Mouse (Mus musculus) kidney, postnatal 14 days (tissue): ENCODE measurements around the gene Nostrin.
A peak's percentile ranks its signal among the peaks of the same experiment; 100 is the strongest.

Experiments
- DNase-seq: peaks from one replicate; pipeline ENCODE4 v3.0.0; 2022; ENCODE audit warnings: mixed read lengths

Gene Nostrin

DNA sequence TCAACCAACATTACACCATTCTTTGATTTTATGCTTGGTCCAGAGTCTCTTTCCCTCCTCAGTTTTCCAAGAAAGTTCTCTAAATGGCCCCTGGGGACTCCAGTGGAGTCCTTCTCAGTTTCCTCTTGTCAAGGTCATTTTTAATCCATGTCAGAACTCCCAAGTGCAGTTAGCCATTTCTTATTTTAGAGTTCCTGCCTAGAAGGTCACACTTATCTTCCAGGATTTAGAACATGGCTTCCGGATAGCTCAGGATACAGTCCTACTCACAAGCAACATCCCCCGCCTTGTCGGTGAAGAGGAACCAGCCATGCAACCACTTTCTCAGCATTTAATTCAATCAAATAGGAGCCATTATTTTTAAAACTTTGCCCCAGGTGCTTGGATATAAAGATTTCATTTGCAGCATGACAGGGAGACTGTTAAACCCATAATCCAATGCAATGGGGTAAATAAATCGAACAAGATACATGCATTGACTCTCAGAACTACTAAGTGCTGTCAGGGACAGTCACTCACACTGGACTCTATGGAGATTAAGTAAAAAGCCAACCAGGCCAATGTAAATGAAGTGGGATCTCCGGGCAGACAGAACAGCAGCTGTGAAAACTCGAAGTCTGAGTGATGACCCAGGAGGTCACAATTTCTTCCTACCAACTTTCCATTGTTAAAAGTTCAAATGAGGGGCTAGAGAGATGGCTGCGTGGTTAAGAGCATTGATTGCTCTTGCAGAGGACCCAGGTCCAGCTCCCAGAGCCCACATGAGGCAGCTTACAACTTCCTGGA, 6.0 kb upstream of the Nostrin start:
- peak; percentile 44 for DNase-seq

DNA sequence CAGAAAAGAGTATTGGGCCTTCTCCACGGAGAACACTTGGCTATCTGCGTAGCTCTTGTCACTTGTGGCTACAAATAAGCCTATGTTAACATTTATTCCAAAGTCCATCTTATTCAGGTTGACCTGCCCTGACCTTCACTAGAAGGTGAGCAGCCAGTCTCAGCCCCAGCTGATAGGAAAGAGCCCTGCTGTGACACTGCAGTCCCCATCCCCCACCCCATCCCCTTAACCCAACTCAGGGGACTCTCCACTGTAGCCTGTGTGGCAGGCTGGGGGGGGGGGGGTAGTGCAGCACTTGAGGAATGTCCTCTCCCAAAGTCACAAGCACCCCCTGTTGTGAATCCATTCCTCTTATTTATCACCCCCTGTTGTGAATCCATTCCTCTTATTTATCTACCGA, 3.6 kb upstream of the Nostrin start:
- DNase-seq = no peak

DNA sequence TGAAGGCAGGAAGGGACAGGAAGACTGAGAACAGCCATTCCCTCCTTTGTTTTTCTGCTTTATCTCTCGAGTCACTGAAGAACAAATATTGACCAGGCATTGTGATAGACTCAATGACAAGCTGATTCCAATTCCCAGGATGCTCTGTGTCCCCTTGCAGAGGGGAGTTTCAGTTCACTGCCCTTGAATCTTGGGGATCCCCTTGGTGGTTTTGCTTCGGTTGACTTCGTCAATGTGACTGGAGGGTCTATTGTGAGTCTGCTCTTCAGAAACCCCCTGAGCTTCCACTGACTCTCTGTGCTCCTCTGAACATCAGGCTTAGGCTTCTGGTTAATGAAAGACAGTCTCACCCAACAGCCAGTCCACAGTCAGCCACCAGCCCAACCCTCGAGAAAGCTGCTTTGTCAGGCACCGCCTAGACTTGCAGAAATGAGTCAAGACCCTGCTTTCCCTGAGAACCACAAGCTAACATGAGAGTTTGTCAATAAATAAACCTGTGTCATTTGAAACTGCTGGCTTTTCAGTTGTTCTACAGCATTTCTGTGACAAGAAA, 3.0 kb upstream of the Nostrin start:
- DNase-seq = no peak

DNA sequence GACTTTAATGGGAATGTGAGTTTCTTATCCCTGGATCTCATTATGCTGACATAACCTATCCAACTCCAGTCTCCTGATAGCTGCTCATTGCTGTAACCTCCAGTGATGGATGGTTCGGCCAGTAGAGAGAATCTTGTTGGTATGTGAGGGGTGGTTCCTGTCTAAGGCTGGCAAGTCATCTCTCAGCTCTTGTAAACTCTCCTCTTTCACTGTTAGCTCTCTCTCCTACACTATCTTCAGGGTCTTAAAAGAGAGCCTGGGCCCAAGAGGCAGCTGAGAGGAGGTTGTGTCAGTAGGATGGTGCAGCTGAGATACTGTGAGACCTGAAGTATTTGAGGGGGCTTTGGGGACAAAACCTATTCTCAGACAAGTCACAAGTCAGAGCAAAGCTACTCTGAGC, 1.4 kb upstream of the Nostrin start:
- DNase-seq = no peak

DNA sequence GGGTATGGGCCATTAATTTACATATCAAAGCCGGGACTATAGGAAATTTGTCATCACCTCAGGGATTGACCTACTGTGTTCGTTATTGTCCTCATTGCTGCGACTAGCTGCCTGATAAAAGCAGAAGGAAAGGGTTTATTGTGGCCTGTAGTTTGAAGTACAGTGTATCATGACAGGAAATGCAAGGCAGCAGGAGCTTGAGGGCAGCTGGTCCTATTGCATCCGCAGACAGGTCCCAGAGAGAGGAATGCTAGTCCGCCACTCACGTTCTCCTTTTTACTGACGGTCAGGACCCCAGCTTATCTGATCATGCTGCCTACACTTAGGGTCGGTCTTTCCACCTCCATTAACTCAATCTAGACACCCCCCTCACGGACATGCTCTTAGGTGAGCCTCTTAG, 663 bp upstream of the Nostrin start:
- no peak for DNase-seq

DNA sequence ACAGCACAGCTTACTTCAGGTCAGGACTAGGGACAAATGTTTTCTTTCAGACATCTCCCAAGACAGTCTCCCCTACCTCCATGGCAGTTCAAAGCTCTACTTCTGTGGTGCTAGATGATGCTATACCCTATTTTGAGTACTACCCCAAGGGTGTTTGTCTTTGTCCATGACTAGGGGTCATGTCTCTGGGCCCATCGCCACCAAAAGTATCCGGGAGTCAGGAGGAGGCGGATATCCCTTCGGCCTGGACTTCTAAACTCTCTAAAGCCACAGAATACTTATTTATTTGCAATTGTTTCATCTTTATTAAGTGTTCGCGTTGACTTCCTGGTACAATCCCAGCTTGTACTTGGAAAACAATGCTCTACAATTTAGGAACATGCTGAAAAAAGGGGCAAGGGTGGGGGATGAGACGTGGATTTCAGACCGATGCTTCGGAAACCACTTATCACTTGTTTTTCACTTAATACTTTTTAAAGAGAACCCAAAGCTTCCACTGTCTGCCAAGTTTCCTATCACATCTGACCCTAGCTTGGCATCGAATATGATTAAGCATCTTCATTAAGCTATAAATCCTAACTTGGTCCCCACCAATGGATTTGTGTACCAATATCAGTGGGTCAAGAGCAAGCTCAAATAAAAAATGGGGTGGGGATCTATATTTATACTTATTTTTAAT, 1.9 kb downstream of the Nostrin start:
- DNase-seq = peak; percentile 54

DNA sequence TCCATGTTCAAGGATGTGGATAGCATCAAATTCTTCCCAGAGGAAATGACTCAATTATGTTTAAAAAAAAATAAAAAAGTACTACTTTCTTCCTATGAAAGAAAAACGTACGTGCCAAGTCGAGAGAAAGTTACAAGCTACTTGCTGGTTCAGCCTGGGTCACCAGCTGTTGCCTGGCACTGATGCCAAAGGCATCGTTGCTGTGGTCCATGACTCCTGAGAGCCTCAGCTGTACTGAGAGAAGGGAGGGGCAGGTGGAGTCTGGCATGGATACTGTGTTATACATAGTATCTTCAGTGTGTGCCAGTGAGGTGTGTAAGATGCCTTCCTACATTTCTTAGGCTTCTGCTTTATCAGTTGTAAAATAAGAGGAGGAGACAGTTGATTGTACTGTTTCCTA, 3.2 kb downstream of the Nostrin start:
- peak; percentile 24 for DNase-seq

DNA sequence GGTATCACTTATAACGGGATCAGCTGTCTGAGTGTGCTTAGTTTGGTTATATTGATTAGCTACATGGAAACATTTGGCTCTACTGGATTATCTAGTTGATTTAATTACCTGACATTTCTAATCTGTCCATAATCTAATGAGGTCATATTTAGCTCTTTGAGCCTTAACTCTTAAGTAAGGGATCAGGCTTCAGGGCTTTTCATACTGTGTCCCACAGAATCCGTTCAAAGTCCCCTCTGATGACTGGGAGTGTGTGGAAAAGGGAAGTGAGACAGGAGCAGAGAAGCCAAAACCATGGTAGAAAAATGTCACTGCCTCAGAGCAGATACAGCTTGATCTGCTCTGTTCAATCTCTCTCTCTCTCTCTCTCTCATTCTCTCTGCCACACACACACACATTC, 4.6 kb downstream of the Nostrin start:
- no peak for DNase-seq

DNA sequence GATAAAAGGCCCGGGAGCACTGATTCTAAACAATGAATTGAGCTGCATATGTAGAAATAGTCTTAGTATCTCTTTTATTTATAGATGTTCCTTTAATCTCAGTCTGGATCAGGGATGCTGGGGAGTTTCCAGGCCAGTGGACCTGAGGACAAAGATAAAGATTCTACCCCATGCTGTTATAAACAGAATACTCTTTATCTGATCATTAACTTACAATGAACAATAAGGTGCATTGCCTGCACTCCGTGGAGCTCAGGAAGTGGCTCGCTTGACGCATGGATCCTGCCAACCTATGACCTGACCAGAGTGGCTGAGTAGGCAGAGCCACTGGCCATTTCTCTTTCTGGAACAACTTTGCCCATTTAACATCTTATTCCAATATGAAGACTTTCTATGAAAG, 5.2 kb downstream of the Nostrin start:
- no peak for DNase-seq

DNA sequence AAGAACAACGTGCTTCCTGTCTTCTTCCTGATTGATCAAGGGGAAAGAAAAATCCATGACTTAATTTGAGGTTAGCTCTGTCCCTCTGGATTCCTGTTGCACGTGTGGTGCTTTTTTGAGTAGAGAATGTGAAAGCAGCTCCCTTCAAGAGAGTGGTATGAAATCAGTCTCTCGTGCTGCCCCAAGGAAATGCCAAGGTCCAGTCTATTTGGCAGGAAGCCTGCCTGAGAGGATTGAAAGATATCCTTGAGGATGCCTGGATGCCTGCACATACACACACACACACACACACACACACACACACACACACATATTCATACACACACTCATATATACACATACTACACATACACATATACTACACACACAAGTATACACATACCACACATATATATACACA, 13.1 kb downstream of the Nostrin start:
- peak; percentile 24 for DNase-seq

DNA sequence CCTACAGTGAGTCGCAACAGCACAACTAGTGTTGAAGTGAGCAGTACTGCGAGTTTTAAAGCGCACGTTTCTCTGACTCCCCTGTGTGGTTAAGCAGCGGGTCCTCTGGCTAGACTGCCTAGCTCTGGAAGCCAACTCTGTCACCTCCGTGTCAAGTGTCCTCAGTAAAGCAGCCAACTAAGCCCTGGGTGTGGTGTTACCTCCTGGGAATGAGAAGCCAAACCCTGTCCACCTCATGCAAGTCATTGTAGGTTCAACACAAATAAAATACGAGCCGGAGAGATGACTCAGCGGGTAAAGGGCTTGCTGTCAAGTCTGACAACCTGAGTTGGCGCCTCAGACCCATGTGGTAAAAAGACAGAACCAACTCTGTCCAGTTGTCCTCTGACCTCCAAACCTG, 13.6 kb downstream of the Nostrin start:
- no peak for DNase-seq

DNA sequence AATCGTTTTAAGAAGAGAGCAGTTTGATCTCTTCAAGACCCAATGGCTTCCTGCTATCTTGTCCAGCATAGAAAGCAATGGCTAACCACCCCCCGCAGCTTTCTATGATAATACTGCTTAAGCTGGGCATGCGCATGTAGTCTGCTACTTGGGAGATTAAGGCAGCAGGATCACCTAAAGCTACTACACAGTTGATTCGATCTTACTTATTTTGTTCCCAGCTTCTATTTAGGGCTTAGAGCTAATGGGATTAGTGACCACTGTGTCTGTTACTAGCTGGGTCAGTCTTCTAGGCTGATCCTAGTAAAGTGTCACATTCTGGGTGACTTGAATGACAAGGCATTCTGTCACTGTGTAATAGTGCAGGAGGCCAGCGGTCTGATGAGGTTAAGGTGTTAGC, 15.2 kb downstream of the Nostrin start:
- DNase-seq = no peak

DNA sequence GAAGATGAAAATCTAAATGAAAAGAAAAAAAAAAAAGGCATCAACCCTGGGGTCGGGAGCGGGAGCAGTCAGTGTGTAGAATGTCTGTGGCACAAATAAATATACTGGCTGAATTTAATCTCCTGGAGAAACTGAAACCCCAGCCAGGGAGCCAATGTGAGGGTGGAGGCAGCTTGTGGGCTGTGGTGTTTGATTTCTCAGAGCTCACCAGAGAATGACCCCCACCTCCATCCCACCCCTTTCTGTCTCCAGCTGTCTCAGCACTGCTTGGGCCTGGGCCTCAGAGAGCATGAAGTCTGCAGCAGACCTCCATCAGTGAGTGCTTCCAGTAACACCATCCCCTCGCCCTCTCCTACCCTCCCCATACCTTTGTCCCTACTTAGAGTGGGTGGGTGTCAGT, 20.3 kb downstream of the Nostrin start:
- DNase-seq = no peak

DNA sequence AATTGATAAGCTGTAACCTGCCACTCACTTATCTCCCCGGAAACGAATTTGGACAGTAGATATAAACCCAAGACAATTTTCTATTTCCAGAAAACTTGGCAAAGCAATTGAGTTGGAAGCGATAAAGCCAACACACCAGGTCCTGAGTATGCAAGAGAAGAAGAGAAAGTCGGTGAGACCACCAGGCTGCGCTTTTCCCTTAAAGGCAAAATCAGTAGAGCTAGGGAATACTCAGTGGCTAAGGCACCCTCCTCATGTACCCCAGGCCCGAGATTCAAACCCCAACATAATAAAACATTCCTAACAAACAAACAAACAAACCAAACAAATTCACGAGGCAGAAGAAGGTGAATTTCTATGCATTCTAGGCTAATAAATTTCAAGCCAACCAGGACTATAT, 20.7 kb downstream of the Nostrin start:
- DNase-seq = no peak

DNA sequence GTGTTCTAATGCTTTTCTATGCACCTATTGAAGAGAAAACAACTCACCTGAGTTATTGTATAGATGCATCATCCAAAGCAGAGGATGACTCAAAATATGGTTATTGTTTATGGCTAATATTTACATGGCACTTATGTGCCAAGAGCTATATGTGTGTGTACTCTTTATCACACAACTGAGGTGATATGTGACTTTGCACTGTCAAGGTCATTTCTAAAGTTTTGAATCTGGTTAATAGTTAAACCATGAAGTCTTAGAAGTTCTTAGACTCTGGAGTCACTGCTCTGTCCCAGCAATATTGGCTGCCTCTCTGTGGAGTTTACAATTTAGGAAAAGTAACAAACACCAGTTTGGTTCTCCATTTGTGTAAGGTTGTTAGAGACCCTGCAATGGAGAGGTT, 23.3 kb downstream of the Nostrin start:
- DNase-seq = no peak

DNA sequence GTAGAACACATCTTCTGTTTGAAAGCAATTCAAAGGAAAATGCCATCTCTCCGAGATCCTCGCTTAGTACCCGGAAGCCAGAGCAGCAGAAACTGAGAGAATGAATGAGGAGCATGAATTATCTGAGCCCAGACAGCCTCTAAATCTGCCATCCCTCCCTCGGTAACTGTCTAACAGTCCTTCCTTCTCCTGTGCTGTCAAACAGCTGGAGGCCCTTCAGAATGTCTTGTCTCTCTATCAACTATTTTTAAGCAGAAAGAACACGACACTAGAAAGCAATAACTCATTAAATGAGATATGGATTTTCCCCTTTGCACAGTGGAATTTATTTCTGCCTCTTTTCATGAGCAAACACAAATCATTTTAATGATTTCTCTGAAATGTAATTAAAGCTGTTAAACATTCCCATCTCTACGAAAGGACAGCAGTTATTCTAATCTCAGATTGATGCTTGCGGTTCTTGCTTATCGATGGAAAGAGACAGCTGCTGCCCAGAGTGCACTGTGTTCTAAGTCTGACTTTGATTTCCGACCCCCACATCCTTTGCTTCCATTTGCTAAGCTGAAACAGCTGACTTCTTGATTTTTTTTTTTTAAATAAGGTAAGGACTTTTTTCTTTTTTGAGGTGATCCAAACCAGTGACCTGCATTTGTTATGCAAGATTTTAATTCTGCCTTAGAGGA, 34.9 kb downstream of the Nostrin start:
- peak; percentile 35 for DNase-seq

DNA sequence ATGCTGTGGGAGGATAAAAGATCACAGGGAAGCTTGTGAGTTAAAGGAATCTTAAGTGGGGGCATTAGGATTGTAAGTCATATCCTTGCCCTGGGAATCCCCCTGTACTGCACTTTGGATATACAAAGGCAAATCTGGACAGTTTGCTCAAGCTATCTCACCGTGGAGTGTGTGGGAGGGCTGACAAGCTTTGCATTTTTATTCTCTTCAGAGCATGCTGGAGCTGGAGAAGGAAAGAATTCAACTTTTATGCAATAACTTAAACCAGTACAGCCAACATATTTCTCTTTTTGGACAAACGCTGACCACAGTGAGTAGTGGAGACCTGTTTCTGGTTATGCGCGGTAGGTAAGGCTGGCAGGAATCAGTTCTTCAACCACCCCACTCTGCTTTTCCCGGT, 39.7 kb downstream of the Nostrin start:
- DNase-seq = no peak

DNA sequence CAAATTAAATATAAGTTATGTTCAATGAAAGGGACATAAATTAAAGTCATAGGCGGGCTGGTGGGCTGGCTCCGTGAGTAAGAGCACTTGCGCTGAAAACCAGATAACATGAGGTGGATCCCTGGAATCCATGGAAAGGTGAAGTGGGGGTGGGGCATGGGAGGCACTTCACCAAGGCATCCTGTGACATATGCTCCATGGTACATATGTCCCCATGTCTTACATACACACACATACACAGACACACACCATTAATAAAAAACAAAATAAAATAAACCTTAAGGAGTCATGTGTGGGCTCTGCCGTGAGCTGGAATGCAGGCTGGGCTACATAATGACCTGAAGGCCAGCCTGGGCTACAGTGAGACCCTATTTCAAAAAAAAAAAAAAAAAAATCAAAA, 44.1 kb downstream of the Nostrin start:
- no peak for DNase-seq

DNA sequence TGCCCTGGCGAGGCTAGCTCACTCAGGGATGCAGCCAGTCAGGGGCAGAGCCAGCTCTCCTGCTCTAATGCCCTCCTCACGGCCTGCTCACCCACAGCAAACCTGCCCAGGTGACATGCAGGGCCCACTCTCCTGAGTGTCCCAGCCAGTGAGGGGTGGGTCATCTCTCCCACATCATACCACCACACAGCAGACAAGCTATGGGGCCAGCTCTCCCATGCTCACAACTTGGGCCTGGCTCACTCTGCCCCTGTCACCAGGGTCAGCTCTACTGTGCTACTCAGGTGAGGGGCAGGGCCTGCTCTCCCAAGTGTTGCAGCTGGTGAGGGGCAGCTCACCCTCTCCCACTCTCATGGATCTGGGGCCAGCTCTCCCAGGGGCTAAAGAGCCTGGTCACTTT, 52.4 kb downstream of the Nostrin start:
- DNase-seq = no peak

DNA sequence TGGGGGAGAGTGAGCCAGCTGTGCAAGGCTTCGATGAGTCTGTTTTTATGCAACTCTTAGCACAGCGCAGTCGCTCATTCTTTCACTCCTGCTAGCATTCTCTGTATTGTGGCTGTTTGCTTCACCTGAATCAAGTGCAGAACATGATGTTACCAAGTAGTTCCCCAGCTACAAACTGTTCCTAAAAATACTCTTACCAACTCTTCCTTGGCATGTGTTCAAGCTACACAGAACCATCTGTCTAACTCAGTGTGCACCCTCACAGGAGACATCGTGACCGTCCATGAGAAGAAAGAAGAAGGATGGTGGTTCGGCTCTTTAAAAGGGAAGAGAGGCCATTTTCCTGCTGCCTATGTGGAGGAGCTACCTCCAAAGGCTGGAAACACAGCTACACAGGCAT, 53.1 kb downstream of the Nostrin start:
- DNase-seq = no peak

DNA sequence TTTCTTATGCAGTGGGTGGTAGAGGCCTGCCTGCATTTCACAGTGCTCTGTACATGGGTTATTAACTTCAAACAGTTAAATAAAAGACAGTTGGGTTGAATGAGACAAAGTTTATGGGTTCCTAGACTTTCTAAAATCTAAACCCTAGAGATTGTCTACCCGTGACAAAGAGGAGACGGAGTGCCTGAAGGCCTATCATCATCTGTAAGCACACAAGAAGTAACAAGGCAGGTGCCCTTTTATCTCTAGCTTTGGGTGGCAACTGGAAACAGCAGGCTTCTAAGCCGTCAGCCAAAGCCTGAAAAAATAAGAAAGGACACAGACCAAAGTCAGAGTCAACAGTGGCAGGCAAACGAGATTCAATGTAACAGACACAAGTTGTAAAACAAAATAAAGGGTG, 53.6 kb downstream of the Nostrin start:
- no peak for DNase-seq

DNA sequence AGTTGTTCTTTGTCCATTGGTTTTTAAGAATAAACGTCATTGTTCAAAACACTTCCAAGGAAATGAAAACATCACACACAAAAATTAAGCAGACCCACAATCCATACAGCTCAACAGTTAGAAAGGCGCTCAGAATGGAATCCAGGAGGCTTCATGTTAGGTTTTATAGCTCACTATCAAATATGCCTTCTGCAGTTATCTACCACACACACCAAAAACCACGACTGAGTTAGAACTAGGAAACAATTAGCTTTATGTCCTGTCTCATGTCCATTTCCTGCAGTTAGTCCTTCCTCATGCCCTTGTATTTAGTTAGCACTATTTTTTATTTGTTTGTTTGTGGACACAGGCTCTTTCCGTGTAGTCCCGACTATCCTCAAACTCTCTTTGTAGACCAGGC, 55.5 kb downstream of the Nostrin start:
- DNase-seq = no peak

DNA sequence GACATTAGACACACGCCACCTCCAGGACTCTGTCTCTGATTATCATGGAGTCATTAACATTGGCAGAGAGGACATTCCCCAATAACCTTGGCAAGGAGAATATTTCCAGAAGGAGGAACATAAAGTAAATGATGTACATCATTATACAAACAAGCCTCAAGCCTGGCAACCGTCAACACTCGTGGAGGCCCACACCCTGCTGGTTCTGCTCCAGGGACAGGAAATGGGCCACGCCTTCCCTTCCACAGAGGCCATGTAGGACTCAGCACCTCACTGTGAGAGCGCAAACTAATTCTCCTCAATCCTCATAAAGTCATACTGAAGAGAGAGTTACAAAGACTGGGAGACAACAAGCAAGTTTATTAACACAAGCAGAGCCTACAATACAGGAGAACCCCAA, 58.0 kb downstream of the Nostrin start:
- no peak for DNase-seq

DNA sequence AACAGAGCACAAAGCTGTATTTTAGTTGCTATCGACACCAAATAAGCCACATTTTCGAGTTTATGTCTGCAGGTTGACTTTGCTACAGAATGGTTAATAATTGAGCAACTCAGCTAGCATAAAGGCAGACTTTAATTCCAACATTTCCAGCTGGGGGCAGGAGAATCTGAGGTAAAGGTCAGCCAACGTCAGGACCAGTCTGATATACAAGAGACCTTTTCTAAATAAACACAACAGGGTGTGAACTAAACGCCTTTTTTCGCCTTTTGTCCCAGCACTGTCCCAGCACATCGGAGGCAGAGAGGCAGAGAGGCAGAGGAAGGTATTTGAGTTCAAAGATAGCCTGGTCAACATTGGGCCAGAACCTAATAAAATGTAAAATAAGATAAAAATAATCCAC, 69.6 kb downstream of the Nostrin start:
- peak; percentile 63 for DNase-seq
